Mouse (Mus musculus) adrenal gland, adult (tissue): Measurements from ENCODE around the gene Zfp563.

Source experiments
- DNase-seq, 2 experiments: peaks; one replicate each; pipeline ENCODE4 v3.0.0; 2022 to 2023; ENCODE audit warnings: low spot score in 1 of 2; ENCODE audit not compliant: inconsistent age in 2 of 2

The Zfp563 gene

DNA sequence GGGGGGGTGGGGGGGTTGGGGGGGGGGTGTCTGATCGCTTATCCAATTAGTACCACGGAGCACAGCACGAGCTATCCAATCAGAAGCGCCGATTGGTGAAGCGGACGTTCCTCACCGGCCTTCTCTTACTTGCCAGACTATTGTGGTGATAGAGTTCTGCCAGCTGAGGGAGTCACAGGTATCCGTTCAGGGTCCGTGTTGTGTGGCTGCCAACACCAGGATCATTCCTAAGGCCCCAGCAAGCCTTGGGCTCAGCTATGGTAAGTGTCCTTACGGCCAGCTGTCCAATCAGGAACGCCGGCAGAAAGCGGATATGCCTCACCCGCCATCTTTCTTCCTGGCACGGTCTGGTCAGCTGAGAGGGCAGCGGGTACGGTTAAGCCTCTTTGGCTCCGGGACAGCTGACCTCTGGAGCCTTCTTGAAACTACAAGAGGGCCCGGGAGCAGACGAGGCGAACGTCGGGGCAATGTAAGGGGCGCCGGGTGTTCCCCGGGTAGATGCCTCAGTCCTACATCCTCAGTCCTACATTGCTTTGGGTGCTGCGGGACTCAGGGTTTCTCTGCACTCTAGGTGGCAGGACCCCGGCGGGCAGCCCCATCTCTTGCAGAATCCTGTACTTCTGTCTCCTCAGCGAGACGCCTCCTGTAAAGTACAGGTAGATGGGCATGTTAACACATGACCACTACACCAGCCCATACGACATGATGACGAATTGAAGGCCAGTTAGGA lies at the start of gene Zfp563:
Zfp563 (plus strand) TSS at position 91 of the 730 bp plus-strand sequence.
- peak; percentile 95 to 98 for DNase-seq

DNA sequence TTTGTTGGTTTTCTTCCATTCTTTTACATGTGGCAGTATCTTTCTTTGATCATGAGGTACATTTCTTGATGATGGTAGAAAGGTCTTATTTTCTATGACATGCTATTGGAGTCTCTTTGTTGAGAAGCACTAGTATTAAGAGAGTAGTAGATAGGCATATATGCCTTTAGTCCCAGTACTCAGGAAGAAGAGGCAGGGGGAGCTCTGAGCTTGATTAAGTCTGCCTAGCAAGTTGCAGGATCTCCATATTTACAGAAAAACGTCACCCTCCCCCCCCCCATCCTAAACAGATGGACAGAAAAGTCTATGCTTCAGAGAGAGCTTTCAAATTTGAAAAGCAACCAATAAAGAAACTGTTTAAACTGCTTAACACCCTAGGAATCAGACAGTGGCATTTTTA lies 30.3 kb upstream of the Zfp563 start:
- DNase-seq, result no peak

DNA sequence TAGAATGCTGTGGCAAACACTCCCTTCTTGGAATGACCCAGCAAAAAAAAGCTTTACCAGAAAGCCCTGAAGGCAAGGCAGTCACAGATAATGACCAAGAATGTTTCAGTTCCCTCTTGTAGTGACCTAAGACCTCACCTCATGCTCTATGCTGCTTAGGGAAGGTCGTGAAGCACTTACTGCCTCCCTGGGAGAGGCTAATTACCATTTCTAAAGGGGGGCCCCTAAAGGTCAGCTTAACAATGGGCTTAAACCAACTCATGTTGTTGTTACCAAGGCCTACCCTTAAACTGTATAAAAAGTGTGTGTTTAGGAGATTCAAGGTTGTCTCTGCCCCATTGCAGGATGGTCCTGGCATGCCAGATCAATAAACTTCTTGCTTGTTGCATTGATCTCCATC lies 26.1 kb upstream of the Zfp563 start:
- no peak for DNase-seq

DNA sequence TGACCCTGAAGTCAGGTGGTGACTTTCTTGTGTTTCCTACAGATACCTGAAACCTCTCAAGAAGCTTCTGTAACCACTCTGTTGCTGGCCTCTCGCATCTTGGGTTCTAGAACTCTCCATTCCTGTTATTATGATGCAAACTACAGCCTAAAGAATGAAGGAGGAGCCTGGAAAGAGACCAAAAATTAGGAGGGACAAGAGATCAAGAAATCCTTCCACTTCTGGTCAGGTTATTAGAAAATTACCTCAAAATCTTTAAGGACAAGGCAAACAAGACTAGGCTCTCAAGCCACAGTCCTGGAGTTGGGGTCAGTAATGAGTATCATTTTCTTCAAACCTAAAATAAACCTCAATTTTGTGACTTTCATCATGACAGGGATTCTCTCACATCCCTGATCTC lies 21.2 kb upstream of the Zfp563 start, which contains the start of gene 4921501E09Rik:
4921501E09Rik (minus strand) TSS at position 101 of the 400 bp plus-strand sequence.
- DNase-seq, result no peak

DNA sequence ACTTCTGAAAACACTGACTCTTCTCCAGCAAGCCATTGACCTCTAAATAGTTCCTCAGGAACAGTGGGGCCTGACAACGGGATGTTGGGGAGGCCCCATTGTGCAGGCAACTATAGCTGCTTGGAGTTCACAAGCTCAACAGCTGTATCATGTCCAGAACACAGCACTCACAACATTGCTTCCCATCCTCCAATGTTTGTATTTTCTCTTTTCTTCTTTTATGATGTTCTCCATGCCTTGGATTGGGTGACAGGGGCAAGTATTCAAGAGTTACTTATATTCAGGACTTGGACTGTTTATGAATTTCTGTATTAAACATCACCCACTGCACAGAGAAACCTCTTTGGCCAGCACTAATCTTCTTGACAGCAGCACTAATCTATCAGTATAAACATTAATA lies 2.5 kb downstream of the Zfp563 start:
- DNase-seq, result no peak

DNA sequence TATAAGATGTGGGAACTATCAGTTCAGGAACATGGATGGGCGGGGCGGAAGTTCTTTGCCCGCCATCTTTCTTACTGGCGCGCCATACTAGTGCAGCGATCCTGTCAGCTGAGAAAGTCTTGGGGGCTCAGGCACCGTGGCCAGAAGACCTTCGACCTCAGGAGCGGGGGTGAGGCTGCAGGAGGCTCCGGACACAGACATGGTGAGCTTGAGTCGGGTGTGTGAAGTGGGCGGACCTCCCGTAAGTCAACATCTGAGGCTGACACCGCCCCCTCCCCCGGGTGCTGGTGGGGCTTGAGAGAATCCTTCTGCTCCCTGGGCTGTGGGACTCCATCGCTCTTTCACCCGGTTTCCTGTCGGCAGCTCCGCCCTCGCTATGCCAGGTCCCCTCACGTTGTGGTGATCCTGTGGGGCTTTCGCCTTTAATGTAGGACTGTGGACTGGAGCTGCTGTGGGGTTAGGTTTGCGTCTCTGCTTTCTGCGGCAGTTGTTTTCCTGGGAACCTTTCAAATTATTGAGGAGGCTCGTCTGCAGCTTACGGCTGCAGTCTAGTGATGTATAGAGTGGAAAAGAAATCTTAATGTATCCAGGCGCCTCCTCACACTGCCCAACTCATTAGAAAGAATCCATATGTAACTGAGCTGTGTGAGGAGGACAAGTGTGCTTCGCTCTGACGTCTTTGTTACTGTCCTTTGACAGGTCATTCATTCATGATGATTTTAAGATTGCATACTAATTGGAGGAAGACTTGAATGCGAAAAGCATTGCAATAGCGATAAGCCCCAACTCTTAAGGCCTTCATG lies 3.5 kb downstream of the Zfp563 start:
- DNase-seq, result peak; percentile 82 to 95

DNA sequence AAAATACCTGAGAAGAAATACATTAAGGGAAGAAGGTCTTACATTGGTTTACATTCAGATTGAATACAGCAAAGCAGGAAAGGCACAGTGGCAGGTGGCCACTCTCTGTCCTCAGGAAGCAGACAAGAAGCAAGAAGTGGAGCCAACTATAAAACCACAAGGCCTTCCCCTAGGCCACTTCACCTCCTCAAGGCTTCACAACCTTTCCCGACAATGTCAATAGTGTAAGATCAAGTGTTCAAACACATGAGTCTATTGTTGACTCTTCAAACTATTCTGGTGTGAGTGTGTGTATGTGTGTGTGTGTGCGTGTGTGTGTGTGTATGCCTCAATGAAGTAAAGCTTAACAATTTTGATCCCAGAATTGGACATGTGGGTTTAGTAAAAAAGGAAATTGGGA lies 8.3 kb downstream of the Zfp563 start:
- no peak for DNase-seq

DNA sequence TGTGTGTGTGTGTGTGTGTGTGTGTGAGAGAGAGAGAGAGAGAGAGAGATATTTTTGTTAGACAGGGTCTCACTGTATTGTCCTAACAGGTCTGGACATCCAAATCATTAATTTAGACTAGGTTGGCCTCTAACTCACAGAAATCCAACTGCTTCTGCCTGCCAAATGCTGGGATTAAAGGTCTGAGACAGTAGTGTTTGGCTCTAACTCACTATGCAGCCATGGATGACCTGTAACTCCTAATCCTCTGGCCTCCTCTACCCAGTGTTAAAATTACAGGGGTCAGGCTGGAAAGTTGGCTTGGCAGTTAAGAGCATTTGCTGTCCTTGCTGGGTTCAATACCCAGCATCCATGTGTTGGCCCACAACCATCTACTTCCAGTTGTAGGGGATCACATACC lies 35.4 kb downstream of the Zfp563 start:
- DNase-seq, result no peak

DNA sequence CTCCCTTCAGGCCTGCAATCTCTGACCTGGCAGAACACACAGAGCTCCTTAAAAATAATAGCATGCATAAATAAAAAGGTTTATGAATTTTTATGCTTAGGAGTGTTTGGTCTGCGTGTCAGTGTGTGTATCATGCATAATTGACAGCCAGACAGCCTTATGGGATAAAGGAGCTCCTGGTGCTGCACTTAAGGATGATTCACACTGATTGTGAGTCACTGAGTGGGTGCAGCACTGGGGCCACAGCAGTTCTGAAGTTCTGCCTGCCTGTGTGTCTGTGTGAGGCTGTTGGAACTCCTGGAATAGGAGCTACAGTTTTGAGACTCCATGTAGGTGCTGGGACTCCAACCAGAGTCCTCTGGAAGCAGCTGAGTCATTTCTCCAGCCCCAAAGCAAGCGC lies 37.1 kb downstream of the Zfp563 start:
- peak; percentile 32 to 35 for DNase-seq

DNA sequence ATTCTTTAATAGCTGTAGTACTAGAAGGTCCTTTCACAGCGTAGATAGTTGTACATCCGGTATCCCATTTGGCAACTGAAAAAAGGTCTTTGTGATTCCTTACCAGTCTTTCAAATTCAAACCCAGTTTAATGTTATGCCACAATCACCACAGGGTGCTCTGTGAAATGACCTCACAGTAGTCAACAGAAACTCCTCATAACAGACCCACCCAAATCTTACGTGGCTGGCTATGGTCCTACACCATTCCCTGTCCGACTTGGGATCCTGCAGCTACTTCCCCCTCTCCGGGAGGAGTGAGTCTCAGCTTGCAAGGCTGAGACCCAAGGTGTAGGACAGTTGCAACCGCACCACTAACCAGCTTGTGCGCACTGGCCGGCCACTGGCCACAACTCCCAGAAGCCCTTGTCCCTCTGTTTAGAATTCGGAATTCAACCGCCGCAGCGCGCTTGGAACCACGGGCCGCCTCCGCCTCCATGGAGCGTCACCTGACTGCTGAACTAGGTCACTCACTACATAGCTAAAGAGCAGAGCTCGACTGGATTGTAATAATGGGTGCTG lies 50.2 kb downstream of the Zfp563 start, which contains the start of gene Morc2b:
Morc2b (minus strand) TSS at position 423 of the 560 bp plus-strand sequence.
- no peak for DNase-seq
